8 mouse cellular contexts compared by ENCODE assay signal in the genomic region with DNA sequence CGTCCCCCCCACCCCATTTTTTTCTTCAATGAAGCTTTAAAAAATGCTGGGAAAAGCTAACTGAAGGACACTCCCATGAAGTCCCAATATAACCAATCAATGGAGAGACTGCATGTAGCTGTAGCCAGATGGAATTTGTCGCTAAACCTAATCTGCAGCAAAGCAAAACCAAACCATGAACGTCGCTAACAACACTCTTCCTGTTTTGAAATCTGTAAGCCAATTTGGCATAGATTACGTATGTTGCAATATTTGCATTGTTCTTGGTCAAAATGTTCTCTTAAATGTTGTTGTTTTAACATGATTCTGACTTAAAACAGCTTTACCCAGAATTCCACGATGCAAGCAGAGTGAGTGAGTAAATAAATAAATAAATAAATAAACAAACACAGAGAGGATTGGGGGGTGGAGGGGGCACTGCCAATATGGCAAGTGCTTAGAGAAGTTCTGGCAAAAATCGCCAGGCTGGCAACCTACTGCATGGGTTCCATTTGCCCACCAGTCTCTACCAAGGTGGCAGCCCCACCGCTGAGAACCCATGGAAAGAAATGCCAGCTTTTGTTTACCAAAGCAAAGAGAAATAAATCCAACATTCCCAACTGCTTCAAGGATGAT.
A peak's percentile ranks its signal among the peaks of the same experiment; 100 is the strongest.
DNase-seq lines count a peak whose midpoint lies in the region; ATAC-seq lines count a peak whose summit lies in the region.

No protein-coding gene starts in this region.

- H3K4me1 ChIP-seq in heart, embryonic 15.5 days (replicated peaks), result peaks cover 18% of the 10 kb centered on the region
- H3K4me1 ChIP-seq in liver, embryonic 15.5 days (replicated peaks), result 0 out of 2 replicates have a peak, but pooled peaks cover 3% of the 10 kb centered on the region
- peaks cover 28% of the 10 kb centered on the region for H3K4me1 ChIP-seq in stomach, embryonic 14.5 days (ENCODE audit: control insufficient read depth, insufficient read depth, low read length)

- DNase-seq in kidney, adult 9 months, result peak; percentile 7
- DNase-seq in kidney, postnatal 25 days, result no peak
- DNase-seq in cerebellum, postnatal 25 days, result peak; percentile 43 to 47
- DNase-seq in spleen, adult 18-20 months, result no peak
- no peak for DNase-seq in testis, postnatal 10 days (ENCODE audit: low spot score)

- no peaks in the 10 kb centered on the region for H3K9me3 ChIP-seq in heart, embryonic 15.5 days (replicated peaks)
- H3K9me3 ChIP-seq in liver, embryonic 15.5 days (replicated peaks), result no peaks in the 10 kb centered on the region
- no peaks in the 10 kb centered on the region for H3K9me3 ChIP-seq in stomach, embryonic 14.5 days (ENCODE audit: control insufficient read depth, low read depth, low read length)

- 0 out of 2 replicates have a peak, but pooled peaks have one; percentile 44 for ATAC-seq in heart, embryonic 15.5 days (replicated peaks; ENCODE audit: insufficient number of reproducible peaks, insufficient read depth, low FRiP score, low read depth)
- ATAC-seq in liver, embryonic 15.5 days (ENCODE audit: insufficient read depth), result no peak
- 0 out of 2 replicates have a peak, but pooled peaks have one; percentile 46 for ATAC-seq in stomach, embryonic 14.5 days (ENCODE audit: insufficient number of reproducible peaks, insufficient read depth, low FRiP score, low read depth)

- H3K4me3 ChIP-seq in heart, embryonic 15.5 days, result peak overlapping the region; percentile 28
- no peak overlapping the region; the same call in 1 of the 2 replicates for H3K4me3 ChIP-seq in liver, embryonic 15.5 days (replicated peaks)
- peak overlapping the region; percentile 11 for H3K4me3 ChIP-seq in stomach, embryonic 14.5 days (ENCODE audit: low read depth, low read length)

- H3K9ac ChIP-seq in heart, embryonic 15.5 days, result no peak overlapping the region
- H3K9ac ChIP-seq in liver, embryonic 15.5 days, result no peak overlapping the region
- no peak overlapping the region for H3K9ac ChIP-seq in stomach, embryonic 14.5 days (replicated peaks; ENCODE audit: low read depth, low read length)

- H3K36me3 ChIP-seq in heart, embryonic 15.5 days, result no peaks in the 10 kb centered on the region
- no peaks in the 10 kb centered on the region for H3K36me3 ChIP-seq in liver, embryonic 15.5 days (replicated peaks)
- H3K36me3 ChIP-seq in stomach, embryonic 14.5 days (ENCODE audit: control insufficient read depth, insufficient read depth, low read length), result no peaks in the 10 kb centered on the region

- WGBS in heart, embryonic 15.5 days, result 54% methylated on average over 8 of the region's 8 CpGs
- 31% methylated on average over 8 of the region's 8 CpGs for WGBS in liver, embryonic 15.5 days (ENCODE audit: insufficient replicate concordance)
- 39% methylated on average over 8 of the region's 8 CpGs for WGBS in stomach, embryonic 14.5 days

- peak overlapping the region; percentile 57 for H3K4me2 ChIP-seq in heart, embryonic 15.5 days
- peak overlapping the region; percentile 29 for H3K4me2 ChIP-seq in liver, embryonic 15.5 days
- peak overlapping the region; percentile 37 for H3K4me2 ChIP-seq in stomach, embryonic 14.5 days (replicated peaks; ENCODE audit: low read depth, low read length)

- peak overlapping the region; percentile 46 for H3K27ac ChIP-seq in heart, embryonic 15.5 days
- no peak overlapping the region for H3K27ac ChIP-seq in liver, embryonic 15.5 days (replicated peaks)
- no peak overlapping the region for H3K27ac ChIP-seq in stomach, embryonic 14.5 days (ENCODE audit: low read length)

- no peaks in the 10 kb centered on the region for H3K27me3 ChIP-seq in heart, embryonic 15.5 days
- no peaks in the 10 kb centered on the region for H3K27me3 ChIP-seq in liver, embryonic 15.5 days
- H3K27me3 ChIP-seq in stomach, embryonic 14.5 days (ENCODE audit: control insufficient read depth, insufficient read depth, low read length), result no peaks in the 10 kb centered on the region

Comparison
In these comparisons a context has a peak if more than half of its experiments do, and no peak if none do; other contexts are left out.
1. DNase-seq: peak in kidney, adult 9 months (single experiment) and cerebellum, postnatal 25 days (2 of 2); none in kidney, postnatal 25 days (0 of 2), spleen, adult 18-20 months (0 of 2) and testis, postnatal 10 days (single experiment).
2. Peak in every context shown above with its lines, with median percentiles within 50 percentile points of each other: H3K4me2 ChIP-seq.